Mouse (Mus musculus): ENCODE results near the gene Snca. TPM values are rescaled to one million over a fixed set of nuclear protein-coding genes. Genes with fewer than 3 reads are reported as not detected.

The Snca gene
- total RNA-seq, 1 experiment: 1.5 TPM

DNA sequence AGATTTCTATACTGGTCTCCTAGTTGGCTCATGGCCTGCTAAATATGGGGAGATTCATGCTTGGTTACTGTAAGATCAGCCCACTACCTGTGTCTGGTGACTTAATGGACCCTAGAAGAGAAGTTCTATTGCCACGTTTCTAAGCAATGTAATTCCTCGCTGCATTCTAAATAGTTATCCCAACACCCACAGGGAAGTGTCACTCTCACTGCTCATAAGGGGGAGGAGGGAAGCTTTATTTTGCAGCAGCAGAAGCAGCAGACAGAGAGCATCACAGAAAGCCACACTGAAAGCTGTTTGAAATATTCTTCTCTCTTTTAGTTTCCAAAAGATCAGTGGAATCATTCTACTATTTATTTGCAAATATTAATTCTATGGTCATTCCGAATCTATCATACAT, 64.0 kb downstream of the Snca start:
- in situ Hi-C loops (cut with MboI; ENCODE audit: low sequenced_read_pairs in 2 of 2, unreplicated experiment in 2 of 2): no loop called here
- Histone ChIP-seq H3K4me1 (ENCODE audit: control insufficient read depth in 2 of 2, insufficient read depth in 2 of 2, low read length in 2 of 2, poor library complexity in 1 of 2) (no peaks in the 10 kb centered on the region), H3K36me3 (ENCODE audit: control insufficient read depth, insufficient read depth, low read length, poor library complexity, severe bottlenecking) (no peaks in the 10 kb centered on the region), H3K27ac (ENCODE audit: insufficient read depth, low read depth, low read length, poor library complexity, severe bottlenecking) (no peak overlapping the region), H3K9ac (ENCODE audit: insufficient read depth, low read depth, low read length, poor library complexity, severe bottlenecking) (no peak overlapping the region), H3K4me3 (ENCODE audit: insufficient read depth in 1 of 2, low read depth in 1 of 2, low read length in 2 of 2, poor library complexity in 1 of 2, severe bottlenecking in 1 of 2) (no peak overlapping the region), H3K9me3 (ENCODE audit: control insufficient read depth, insufficient read depth, low read depth, low read length) (no peaks in the 10 kb centered on the region)
- no peak for TF ChIP-seq MAFK (IDR thresholded peaks at IDR 0.05; ENCODE audit: insufficient read depth, low read depth, low read length)
- TF ChIP-seq ZC3H11A (IDR thresholded peaks at IDR 0.05; ENCODE audit: borderline replicate concordance, low read depth, low read length): no peak
- TF ChIP-seq HCFC1 (IDR thresholded peaks at IDR 0.05; ENCODE audit: borderline replicate concordance, insufficient read depth, low read length): no peak
- TF ChIP-seq CHD2 (IDR thresholded peaks at IDR 0.05; ENCODE audit: low read depth, low read length): no peak
- TF ChIP-seq ZNF384 (IDR thresholded peaks at IDR 0.05; ENCODE audit: low read depth, low read length): no peak
- no peak for DNase-seq (ENCODE audit: low read depth, low spot score)

DNA sequence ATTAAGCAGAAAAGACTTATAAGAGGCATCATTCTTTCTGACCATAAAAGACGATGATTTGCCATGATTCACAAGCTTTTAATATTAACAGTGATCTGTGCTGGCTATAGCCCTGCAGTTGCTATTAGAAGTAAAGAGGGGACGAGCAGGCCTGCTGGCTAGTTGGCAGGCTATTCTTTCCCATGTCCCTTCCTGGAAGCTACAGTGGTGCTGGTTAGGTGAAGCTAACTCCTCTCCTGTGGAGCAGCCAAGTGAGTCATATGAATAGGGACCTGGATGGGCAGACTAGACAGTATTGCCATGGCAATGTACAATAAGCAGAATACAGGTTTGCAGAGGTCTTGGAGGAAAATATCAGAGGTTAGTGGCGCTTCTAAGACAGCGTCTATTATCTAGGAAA, 66.8 kb downstream of the Snca start:
- H3K27ac ChIP-seq (ENCODE audit: insufficient read depth, low read depth, low read length, poor library complexity, severe bottlenecking): no peak overlapping the region
- H3K9ac ChIP-seq (ENCODE audit: insufficient read depth, low read depth, low read length, poor library complexity, severe bottlenecking): no peak overlapping the region
- H3K9me3 ChIP-seq (ENCODE audit: control insufficient read depth, insufficient read depth, low read depth, low read length): no peaks in the 10 kb centered on the region
- H3K36me3 ChIP-seq (ENCODE audit: control insufficient read depth, insufficient read depth, low read length, poor library complexity, severe bottlenecking): no peaks in the 10 kb centered on the region
- in situ Hi-C loops (cut with MboI; ENCODE audit: low sequenced_read_pairs in 2 of 2, unreplicated experiment in 2 of 2): no loop called here
- no peak for TF ChIP-seq HCFC1 (IDR thresholded peaks at IDR 0.05; ENCODE audit: borderline replicate concordance, insufficient read depth, low read length)
- no peak for TF ChIP-seq CHD2 (IDR thresholded peaks at IDR 0.05; ENCODE audit: low read depth, low read length)
- TF ChIP-seq ZC3H11A (IDR thresholded peaks at IDR 0.05; ENCODE audit: borderline replicate concordance, low read depth, low read length): no peak
- TF ChIP-seq ZNF384 (IDR thresholded peaks at IDR 0.05; ENCODE audit: low read depth, low read length): no peak
- TF ChIP-seq MAFK (IDR thresholded peaks at IDR 0.05; ENCODE audit: insufficient read depth, low read depth, low read length): no peak
- H3K4me1 ChIP-seq (ENCODE audit: control insufficient read depth in 2 of 2, insufficient read depth in 2 of 2, low read length in 2 of 2, poor library complexity in 1 of 2): no peaks in the 10 kb centered on the region
- H3K4me3 ChIP-seq (ENCODE audit: insufficient read depth in 1 of 2, low read depth in 1 of 2, low read length in 2 of 2, poor library complexity in 1 of 2, severe bottlenecking in 1 of 2): no peak overlapping the region
- no peak for DNase-seq (ENCODE audit: low read depth, low spot score)

DNA sequence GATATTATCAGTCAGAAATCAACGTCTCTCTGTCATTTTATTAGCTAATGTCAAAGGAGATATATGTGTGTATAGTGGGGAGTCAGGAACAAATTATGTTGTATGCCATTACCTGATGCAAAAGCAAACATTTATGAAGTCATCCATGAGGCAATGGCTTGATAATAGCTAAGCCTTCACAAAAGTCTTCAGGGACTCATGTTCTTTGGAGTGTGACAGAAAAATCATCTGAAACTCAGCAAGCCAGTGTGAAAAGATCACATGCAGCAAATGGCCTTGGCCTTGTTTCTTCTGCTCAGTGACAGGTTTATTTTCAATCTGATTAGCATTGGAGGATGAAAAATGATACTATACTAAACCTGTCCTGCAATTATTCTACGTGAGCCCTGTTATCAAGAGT, 67.9 kb downstream of the Snca start:
- H3K36me3 ChIP-seq (ENCODE audit: control insufficient read depth, insufficient read depth, low read length, poor library complexity, severe bottlenecking): no peaks in the 10 kb centered on the region
- H3K9me3 ChIP-seq (ENCODE audit: control insufficient read depth, insufficient read depth, low read depth, low read length): no peaks in the 10 kb centered on the region
- in situ Hi-C loops (cut with MboI; ENCODE audit: low sequenced_read_pairs in 2 of 2, unreplicated experiment in 2 of 2): no loop called here
- H3K27ac ChIP-seq (ENCODE audit: insufficient read depth, low read depth, low read length, poor library complexity, severe bottlenecking): no peak overlapping the region
- H3K4me1 ChIP-seq (ENCODE audit: control insufficient read depth in 2 of 2, insufficient read depth in 2 of 2, low read length in 2 of 2, poor library complexity in 1 of 2): no peaks in the 10 kb centered on the region
- DNase-seq (ENCODE audit: low read depth, low spot score): no peak
- TF ChIP-seq CHD2 (IDR thresholded peaks at IDR 0.05; ENCODE audit: low read depth, low read length) (no peak), ZC3H11A (IDR thresholded peaks at IDR 0.05; ENCODE audit: borderline replicate concordance, low read depth, low read length) (no peak), MAFK (IDR thresholded peaks at IDR 0.05; ENCODE audit: insufficient read depth, low read depth, low read length) (no peak), ZNF384 (IDR thresholded peaks at IDR 0.05; ENCODE audit: low read depth, low read length) (no peak), HCFC1 (IDR thresholded peaks at IDR 0.05; ENCODE audit: borderline replicate concordance, insufficient read depth, low read length) (no peak)
- H3K4me3 ChIP-seq (ENCODE audit: insufficient read depth in 1 of 2, low read depth in 1 of 2, low read length in 2 of 2, poor library complexity in 1 of 2, severe bottlenecking in 1 of 2): no peak overlapping the region
- no peak overlapping the region for H3K9ac ChIP-seq (ENCODE audit: insufficient read depth, low read depth, low read length, poor library complexity, severe bottlenecking)

- in situ Hi-C loops (cut with MboI; ENCODE audit: low sequenced_read_pairs in 2 of 2, unreplicated experiment in 2 of 2): no loop called here
- Histone ChIP-seq H3K27ac (ENCODE audit: insufficient read depth, low read depth, low read length, poor library complexity, severe bottlenecking) (no peak overlapping the region), H3K9ac (ENCODE audit: insufficient read depth, low read depth, low read length, poor library complexity, severe bottlenecking) (no peak overlapping the region), H3K36me3 (ENCODE audit: control insufficient read depth, insufficient read depth, low read length, poor library complexity, severe bottlenecking) (no peaks in the 10 kb centered on the region), H3K9me3 (ENCODE audit: control insufficient read depth, insufficient read depth, low read depth, low read length) (no peaks in the 10 kb centered on the region), H3K4me1 (ENCODE audit: control insufficient read depth in 2 of 2, insufficient read depth in 2 of 2, low read length in 2 of 2, poor library complexity in 1 of 2) (no peaks in the 10 kb centered on the region), H3K4me3 (ENCODE audit: insufficient read depth in 1 of 2, low read depth in 1 of 2, low read length in 2 of 2, poor library complexity in 1 of 2, severe bottlenecking in 1 of 2) (no peak overlapping the region)
- DNase-seq (ENCODE audit: low read depth, low spot score): no peak
- TF ChIP-seq ZC3H11A (IDR thresholded peaks at IDR 0.05; ENCODE audit: borderline replicate concordance, low read depth, low read length): no peak
- no peak for TF ChIP-seq HCFC1 (IDR thresholded peaks at IDR 0.05; ENCODE audit: borderline replicate concordance, insufficient read depth, low read length)
- no peak for TF ChIP-seq MAFK (IDR thresholded peaks at IDR 0.05; ENCODE audit: insufficient read depth, low read depth, low read length)
- no peak for TF ChIP-seq ZNF384 (IDR thresholded peaks at IDR 0.05; ENCODE audit: low read depth, low read length)
- TF ChIP-seq CHD2 (IDR thresholded peaks at IDR 0.05; ENCODE audit: low read depth, low read length): no peak
Observed at GRCm38 (mm10) chr6:60754975-60755374, 74.7 kb downstream of the Snca start.

DNA sequence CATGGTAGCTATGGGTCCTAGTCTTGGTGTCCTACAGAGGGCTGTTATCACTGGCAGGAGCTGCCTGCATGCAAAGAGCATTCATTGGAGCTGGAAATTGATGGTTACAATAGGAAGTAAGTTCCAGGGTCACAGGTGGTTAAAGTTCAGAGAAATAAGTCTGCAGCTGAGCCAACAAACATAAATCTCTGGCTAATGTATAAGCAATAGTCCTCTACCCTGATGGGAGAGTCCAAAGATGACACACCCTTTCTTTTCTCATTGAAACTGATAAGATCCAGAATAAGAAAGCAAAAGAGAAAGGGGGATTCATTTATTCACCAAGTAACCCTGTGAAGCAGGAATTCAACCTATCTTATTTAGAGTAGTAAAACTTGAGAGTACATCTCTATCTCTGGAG, 83.7 kb downstream of the Snca start:
- Histone ChIP-seq H3K4me3 (ENCODE audit: insufficient read depth in 1 of 2, low read depth in 1 of 2, low read length in 2 of 2, poor library complexity in 1 of 2, severe bottlenecking in 1 of 2) (no peak overlapping the region), H3K4me1 (ENCODE audit: control insufficient read depth in 2 of 2, insufficient read depth in 2 of 2, low read length in 2 of 2, poor library complexity in 1 of 2) (no peaks in the 10 kb centered on the region), H3K27ac (ENCODE audit: insufficient read depth, low read depth, low read length, poor library complexity, severe bottlenecking) (no peak overlapping the region), H3K9ac (ENCODE audit: insufficient read depth, low read depth, low read length, poor library complexity, severe bottlenecking) (no peak overlapping the region), H3K36me3 (ENCODE audit: control insufficient read depth, insufficient read depth, low read length, poor library complexity, severe bottlenecking) (no peaks in the 10 kb centered on the region), H3K9me3 (ENCODE audit: control insufficient read depth, insufficient read depth, low read depth, low read length) (no peaks in the 10 kb centered on the region)
- TF ChIP-seq ZC3H11A (IDR thresholded peaks at IDR 0.05; ENCODE audit: borderline replicate concordance, low read depth, low read length) (no peak), HCFC1 (IDR thresholded peaks at IDR 0.05; ENCODE audit: borderline replicate concordance, insufficient read depth, low read length) (no peak), CHD2 (IDR thresholded peaks at IDR 0.05; ENCODE audit: low read depth, low read length) (no peak), ZNF384 (IDR thresholded peaks at IDR 0.05; ENCODE audit: low read depth, low read length) (no peak), MAFK (IDR thresholded peaks at IDR 0.05; ENCODE audit: insufficient read depth, low read depth, low read length) (no peak)
- in situ Hi-C loops (cut with MboI; ENCODE audit: low sequenced_read_pairs in 2 of 2, unreplicated experiment in 2 of 2): no loop called here
- no peak for DNase-seq (ENCODE audit: low read depth, low spot score)

All from ES-E14 (cell line).